Mouse (Mus musculus) lung, embryonic 14.5 days (tissue): ENCODE data around the gene Nup210l. TPM values are rescaled to one million over a fixed set of nuclear protein-coding genes. Genes with fewer than 3 reads are reported as not detected.

Experiments
- ATAC-seq: fragments of 200-750 bp; cut with Nextera tagmentation; 2 replicates; pipeline ENCODE4 v1.8.0; 2017; ENCODE audit warnings: mild to moderate bottlenecking, moderate TSS enrichment, moderate library complexity; ENCODE audit not compliant: insufficient read depth
- DNase-seq: peaks from one replicate; pipeline ENCODE4 v3.0.0-alpha.2; 2015
- H3K27ac ChIP-seq: fragments of 300-500 bp; sonication (generic); 2 replicates; pipeline ENCODE4 v1.5.1; 2014; ENCODE audit warnings: low read depth, mild to moderate bottlenecking, moderate library complexity
- H3K27me3 ChIP-seq: fragments of 300-500 bp; sonication (generic); 2 replicates; pipeline ENCODE4 v1.6.1; 2014; ENCODE audit warnings: low read length, control low read depth; ENCODE audit not compliant: insufficient read depth
- H3K36me3 ChIP-seq: fragments of 300-500 bp; sonication (generic); 2 replicates; pipeline ENCODE4 v1.6.1; 2014; ENCODE audit warnings: control low read depth; ENCODE audit not compliant: insufficient read depth
- H3K4me1 ChIP-seq: fragments of 300-500 bp; sonication (generic); 2 replicates; pipeline ENCODE4 v1.6.1; 2014; ENCODE audit warnings: antibody characterized with exemption, control low read depth; ENCODE audit not compliant: insufficient read depth
- H3K4me2 ChIP-seq: fragments of 300-500 bp; sonication (generic); 2 replicates; pipeline ENCODE4 v1.6.1; 2014; ENCODE audit warnings: mild to moderate bottlenecking
- H3K4me3 ChIP-seq: fragments of 300-500 bp; sonication (generic); 2 replicates; pipeline ENCODE4 v1.5.1; 2014; ENCODE audit warnings: low read depth, low read length
- H3K9ac ChIP-seq: fragments of 300-500 bp; sonication (generic); 2 replicates; pipeline ENCODE4 v1.6.1; 2014
- H3K9me3 ChIP-seq: fragments of 300-500 bp; sonication (generic); 2 replicates; pipeline ENCODE4 v1.6.1; 2016; ENCODE audit warnings: low read depth, low read length, control low read depth
- CTCF ChIP-seq: IDR thresholded peaks from 2 replicates; pipeline ENCODE4 v1.5.1; 2016; ENCODE audit warnings: antibody characterized with exemption, low read depth
- WGBS: fragments of 180-500 bp; shearing (Covaris S2); extraction: QIAGEN DNeasy Blood & Tissue Kit; methylation state at CpG from one replicate; pipeline ENCODE4 v1.1.7; 2014; 5-methylcytosine and 5-hydroxymethylcytosine counted together
- polyA plus RNA-seq: library from polyadenylated mRNA; unstranded; fragments of >200 nt; fragmentation: Nextera tagmentation; extraction: Ambion mirVana; gene quantifications from 2 replicates; pipeline ENCODE4 v1.2.1, GENCODE M21; 2014

Nup210l gene
- polyA plus RNA-seq, 1 experiment from 2014 or later: 0.58 TPM

- H3K9me3 ChIP-seq: no peaks in the 10 kb centered on the region
- no peaks in the 10 kb centered on the region for H3K27me3 ChIP-seq
- H3K9ac ChIP-seq: no peak overlapping the region
- no peak overlapping the region for H3K4me3 ChIP-seq
- ATAC-seq (no peak), DNase-seq (no peak)
- H3K27ac ChIP-seq: no peak overlapping the region
- 0 out of 2 replicates have a peak, but pooled peaks cover 5% of the 10 kb centered on the region for H3K4me1 ChIP-seq
- H3K36me3 ChIP-seq: peaks cover 29% of the 10 kb centered on the region
- H3K4me2 ChIP-seq: peak overlapping the region; percentile 67; the same call in 1 of the 2 replicates
- WGBS: 83% methylated on average over 4 of the region's 4 CpGs
- no peak for TF ChIP-seq CTCF
These were observed 118.5 kb downstream of the Nup210l start for GRCm38 (mm10) chr3:90222455-90222854.

- H3K36me3 ChIP-seq: peaks cover 29% of the 10 kb centered on the region
- ATAC-seq (no peak), DNase-seq (no peak)
- H3K4me2 ChIP-seq: no peak overlapping the region
- H3K27ac ChIP-seq: no peak overlapping the region
- H3K9ac ChIP-seq: no peak overlapping the region
- H3K4me3 ChIP-seq: no peak overlapping the region
- no peaks in the 10 kb centered on the region for H3K27me3 ChIP-seq
- H3K4me1 ChIP-seq: 0 out of 2 replicates have a peak, but pooled peaks cover 5% of the 10 kb centered on the region
- H3K9me3 ChIP-seq: no peaks in the 10 kb centered on the region
- 56% methylated on average over 3 of the region's 3 CpGs for WGBS
- no peak for TF ChIP-seq CTCF
These were observed 119.0 kb downstream of the Nup210l start for GRCm38 (mm10) chr3:90222941-90223340.

GRCm38 (mm10) chr3:90224331-90224730 lies 120.4 kb downstream of the Nup210l start:
- Histone ChIP-seq H3K4me2 (no peak overlapping the region), H3K9ac (no peak overlapping the region), H3K27me3 (no peaks in the 10 kb centered on the region), H3K9me3 (no peaks in the 10 kb centered on the region), H3K4me1 (0 out of 2 replicates have a peak, but pooled peaks cover 5% of the 10 kb centered on the region), H3K27ac (no peak overlapping the region), H3K36me3 (peaks cover 29% of the 10 kb centered on the region), H3K4me3 (no peak overlapping the region)
- ATAC-seq: no peak
- TF ChIP-seq CTCF: no peak
- 72% methylated on average over 10 of the region's 10 CpGs for WGBS
- DNase-seq: no peak

GRCm38 (mm10) chr3:90231075-90231474 lies 127.1 kb downstream of the Nup210l start:
- DNase-seq: no peak
- ATAC-seq: no peak
- WGBS: 9% methylated on average over 8 of the region's 8 CpGs
- H3K9ac ChIP-seq: peak overlapping the region; percentile 74
- no peaks in the 10 kb centered on the region for H3K9me3 ChIP-seq
- H3K4me3 ChIP-seq: peak overlapping the region; percentile 57
- peak overlapping the region; percentile 70 for H3K4me2 ChIP-seq
- peak overlapping the region; percentile 19; the same call in 1 of the 2 replicates for H3K27ac ChIP-seq
- H3K36me3 ChIP-seq: peaks cover 28% of the 10 kb centered on the region
- H3K4me1 ChIP-seq: no peaks in the 10 kb centered on the region
- H3K27me3 ChIP-seq: no peaks in the 10 kb centered on the region
- no peak for TF ChIP-seq CTCF

- WGBS: under 1% methylated on average over 61 of the region's 61 CpGs
- H3K9ac ChIP-seq: peak within 1 kb of the TSS; percentile 74
- peak; percentile 96 for ATAC-seq
These were observed 127.8 kb downstream of the Nup210l start, which contains the start of gene Jtb for GRCm38 (mm10) chr3:90231507-90232333. Gene Jtb (plus strand): TSS chr3:90231597.

GRCm38 (mm10) chr3:90241251-90241650 lies 137.3 kb downstream of the Nup210l start:
- peaks cover 5% of the 10 kb centered on the region; the same call in 1 of the 2 replicates for H3K4me1 ChIP-seq
- DNase-seq: no peak
- TF ChIP-seq CTCF: no peak
- H3K27me3 ChIP-seq: no peaks in the 10 kb centered on the region
- no peaks in the 10 kb centered on the region for H3K9me3 ChIP-seq
- no peak overlapping the region for H3K4me2 ChIP-seq
- no peak overlapping the region for H3K4me3 ChIP-seq
- H3K36me3 ChIP-seq: peaks cover 4% of the 10 kb centered on the region; the same call in 1 of the 2 replicates
- no peak overlapping the region for H3K9ac ChIP-seq
- H3K27ac ChIP-seq: no peak overlapping the region
- 91% methylated on average over 2 of the region's 2 CpGs for WGBS
- ATAC-seq: no peak

More at GRCm38 (mm10) chr3:90231507-90232333, 127.8 kb downstream of the Nup210l start, which contains the start of gene Jtb:
- Histone ChIP-seq H3K27ac (peak within 1 kb of the TSS; percentile 79), H3K9me3 (no peaks in the 10 kb centered on the region), H3K4me2 (peak within 1 kb of the TSS; percentile 70), H3K27me3 (no peaks in the 10 kb centered on the region), H3K4me3 (peak within 1 kb of the TSS; percentile 57), H3K4me1 (no peaks in the 10 kb centered on the region), H3K36me3 (peaks cover 30% of the 10 kb centered on the region)
- TF ChIP-seq CTCF: no peak
- peak; percentile 96 for DNase-seq

GRCm38 (mm10) chr3:90241669-90242358 lies 137.9 kb downstream of the Nup210l start:
- Histone ChIP-seq H3K9ac (no peak overlapping the region), H3K4me2 (no peak overlapping the region), H3K27me3 (no peaks in the 10 kb centered on the region), H3K27ac (no peak overlapping the region), H3K9me3 (no peaks in the 10 kb centered on the region), H3K4me1 (peaks cover 5% of the 10 kb centered on the region; the same call in 1 of the 2 replicates), H3K4me3 (no peak overlapping the region), H3K36me3 (no peaks in the 10 kb centered on the region)
- no peak for TF ChIP-seq CTCF
- WGBS: 84% methylated on average over 10 of the region's 10 CpGs
- DNase-seq (no peak), ATAC-seq (no peak)
